Mouse (Mus musculus) hindbrain, embryonic 10.5 days (tissue): ENCODE measurements around the gene Tas2r113. TPM values are rescaled to one million over a fixed set of nuclear protein-coding genes. Genes with fewer than 3 reads are reported as not detected.
"Not testable (repeated sequence)": the region's sequence is repeated elsewhere in the genome, so short reads cannot be mapped to it uniquely, and the experiment has no call there.

Experiments
- DNase-seq: peaks from one replicate; pipeline ENCODE4 v3.0.0-alpha.2; 2017; ENCODE audit warnings: low spot score
- H3K27ac ChIP-seq: fragments of 300-500 bp; sonication (generic); 2 replicates; pipeline ENCODE4 v1.5.1; 2016; ENCODE audit warnings: mild to moderate bottlenecking, moderate library complexity
- H3K27me3 ChIP-seq: fragments of 300-500 bp; sonication (generic); 2 replicates; pipeline ENCODE4 v1.6.1; 2016; ENCODE audit warnings: mild to moderate bottlenecking; ENCODE audit not compliant: poor library complexity, insufficient read depth, severe bottlenecking
- H3K36me3 ChIP-seq: fragments of 300-500 bp; sonication (generic); 2 replicates; pipeline ENCODE4 v1.6.1; 2016; ENCODE audit warnings: mild to moderate bottlenecking, moderate library complexity
- H3K4me1 ChIP-seq: fragments of 300-500 bp; sonication (generic); replicated peaks from 2 replicates; pipeline ENCODE4 v1.6.1; 2016; ENCODE audit warnings: mild to moderate bottlenecking
- H3K4me3 ChIP-seq: fragments of 300-500 bp; sonication (generic); 2 replicates; pipeline ENCODE4 v1.5.1; 2016; ENCODE audit warnings: mild to moderate bottlenecking, moderate library complexity
- H3K9me3 ChIP-seq: fragments of 300-500 bp; sonication (generic); 2 replicates; pipeline ENCODE4 v1.6.1; 2016; ENCODE audit warnings: mild to moderate bottlenecking, moderate library complexity
- WGBS: fragments of 180-500 bp; shearing (Covaris S2); methylation state at CpG from one replicate; pipeline ENCODE4 v1.1.7; 2016; 5-methylcytosine and 5-hydroxymethylcytosine counted together
- polyA plus RNA-seq: library from polyadenylated mRNA; unstranded; fragments of >200 nt; fragmentation: Nextera tagmentation; extraction: Ambion mirVana; gene quantifications from 2 replicates; pipeline ENCODE4 v1.2.1, GENCODE M21; 2016

Tas2r113 gene
- polyA plus RNA-seq, result not detected in 2 replicates

DNA sequence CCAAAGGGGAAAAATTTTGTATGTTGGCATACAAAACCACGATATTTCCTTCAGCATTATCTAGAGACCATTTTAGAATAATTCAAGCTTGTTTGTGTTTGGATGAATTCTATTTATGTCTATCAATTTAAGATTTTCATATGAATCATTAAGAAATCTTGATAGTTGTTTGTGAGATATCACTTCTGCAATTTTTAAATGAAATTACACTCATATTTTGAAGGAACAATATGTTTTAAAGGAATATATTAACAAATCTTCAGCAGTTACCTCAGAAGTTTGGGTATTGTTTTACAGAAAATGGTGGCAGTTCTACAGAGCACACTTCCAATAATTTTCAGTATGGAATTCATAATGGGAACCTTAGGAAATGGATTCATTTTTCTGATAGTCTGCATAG lies at the start of gene Tas2r113:
TSS of gene Tas2r113 (plus strand) at position 301 of the 400 bp plus-strand sequence.
- no peak for DNase-seq
- H3K4me3 ChIP-seq, result no peak within 1 kb of the TSS
- WGBS, result 81% methylated on average over 1 of the region's 1 CpGs
- no peak within 1 kb of the TSS for H3K27ac ChIP-seq
- no peaks in the 10 kb centered on the region for H3K36me3 ChIP-seq
- no peaks in the 10 kb centered on the region for H3K27me3 ChIP-seq
- H3K9me3 ChIP-seq, result no peaks in the 10 kb centered on the region
- no peaks in the 10 kb centered on the region for H3K4me1 ChIP-seq

DNA sequence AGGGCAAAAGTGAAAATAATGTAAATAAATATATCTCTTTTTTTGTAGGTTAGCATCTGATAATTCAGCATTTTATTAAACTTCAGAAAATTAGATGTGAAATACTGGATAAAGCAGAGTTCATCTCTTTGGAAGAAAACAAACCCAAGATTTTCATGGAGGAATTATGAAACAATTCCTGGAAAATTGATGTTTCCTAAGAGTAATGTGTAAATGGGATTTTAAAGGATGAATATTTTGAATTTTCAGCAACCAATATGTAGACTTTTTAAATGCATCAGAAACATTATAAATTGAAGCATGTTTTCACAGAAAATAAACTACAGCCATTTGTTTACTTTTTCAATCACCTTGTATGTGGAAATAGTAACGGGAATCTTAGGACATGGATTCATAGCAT lies 46.0 kb upstream of the Tas2r113 start, which contains the start of gene Tas2r123:
TSS of gene Tas2r123 (plus strand) at position 301 of the 400 bp plus-strand sequence.
- H3K27ac ChIP-seq, result no peak within 1 kb of the TSS
- no peak for DNase-seq
- 81% methylated on average over 1 of the region's 1 CpGs for WGBS
- no peaks in the 10 kb centered on the region for H3K27me3 ChIP-seq
- no peak within 1 kb of the TSS for H3K4me3 ChIP-seq
- H3K9me3 ChIP-seq, result no peaks in the 10 kb centered on the region
- H3K4me1 ChIP-seq, result no peaks in the 10 kb centered on the region
- no peaks in the 10 kb centered on the region for H3K36me3 ChIP-seq

DNA sequence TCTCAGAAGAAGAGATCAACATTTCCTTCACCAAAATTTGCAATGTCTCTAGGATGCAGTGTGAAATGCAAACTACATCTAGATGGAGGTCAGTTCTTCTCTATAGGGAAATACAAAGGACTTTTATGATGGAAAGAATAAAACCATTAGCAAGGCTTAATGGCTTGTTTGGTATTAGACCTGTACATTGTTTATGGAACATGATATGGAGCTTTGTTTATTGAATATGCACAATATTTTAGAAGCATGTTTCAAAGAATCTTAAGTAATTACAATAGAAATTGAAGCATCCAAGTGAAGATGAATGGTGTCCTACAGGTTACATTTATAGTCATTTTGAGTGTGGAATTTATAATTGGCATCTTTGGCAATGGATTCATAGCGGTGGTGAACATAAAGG lies 37.7 kb upstream of the Tas2r113 start, which contains the start of gene Tas2r116:
TSS of gene Tas2r116 (plus strand) at position 301 of the 400 bp plus-strand sequence.
- DNase-seq, result no peak
- Histone ChIP-seq H3K36me3 (no peaks in the 10 kb centered on the region), H3K27me3 (no peaks in the 10 kb centered on the region), H3K4me1 (no peaks in the 10 kb centered on the region), H3K27ac (no peak within 1 kb of the TSS), H3K9me3 (no peaks in the 10 kb centered on the region), H3K4me3 (no peak within 1 kb of the TSS)
- 93% methylated on average over 1 of the region's 1 CpGs for WGBS

DNA sequence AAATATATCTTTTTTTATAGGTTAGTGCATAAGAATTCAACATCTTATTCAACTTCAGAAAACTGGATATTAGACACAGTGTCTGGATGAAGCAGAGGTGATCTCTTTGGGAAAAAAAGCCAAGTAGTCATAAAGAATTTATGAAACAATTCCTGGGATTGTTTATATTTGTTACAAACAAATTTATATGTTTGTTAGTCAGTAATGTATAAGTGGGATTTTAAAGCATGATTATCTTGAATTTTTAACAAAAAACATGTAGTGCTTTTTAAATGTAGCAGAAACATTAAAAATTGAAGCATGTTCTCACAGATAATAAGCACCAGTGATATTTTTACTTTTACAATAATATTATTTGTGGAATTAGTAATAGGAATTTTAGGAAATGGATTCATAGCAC lies 25.1 kb upstream of the Tas2r113 start, which contains the start of gene Tas2r110:
TSS of gene Tas2r110 (plus strand) at position 301 of the 400 bp plus-strand sequence.
- no peaks in the 10 kb centered on the region for H3K9me3 ChIP-seq
- H3K27ac ChIP-seq, result no peak within 1 kb of the TSS
- H3K4me1 ChIP-seq, result no peaks in the 10 kb centered on the region
- no peak within 1 kb of the TSS for H3K4me3 ChIP-seq
- H3K27me3 ChIP-seq, result no peaks in the 10 kb centered on the region
- H3K36me3 ChIP-seq, result no peaks in the 10 kb centered on the region
- DNase-seq, result no peak

- Histone ChIP-seq H3K27ac (no peak within 1 kb of the TSS), H3K4me1 (no peaks in the 10 kb centered on the region), H3K36me3 (no peaks in the 10 kb centered on the region), H3K4me3 (no peak within 1 kb of the TSS), H3K27me3 (no peaks in the 10 kb centered on the region), H3K9me3 (no peaks in the 10 kb centered on the region)
- DNase-seq, result no peak
- 89% methylated on average over 3 of the region's 3 CpGs for WGBS
These were observed 16.5 kb downstream of the Tas2r113 start, which contains the start of gene Tas2r125 for GRCm38 (mm10) chr6:132909351-132909750. Tas2r125 (plus strand) TSS chr6:132909651.

DNA sequence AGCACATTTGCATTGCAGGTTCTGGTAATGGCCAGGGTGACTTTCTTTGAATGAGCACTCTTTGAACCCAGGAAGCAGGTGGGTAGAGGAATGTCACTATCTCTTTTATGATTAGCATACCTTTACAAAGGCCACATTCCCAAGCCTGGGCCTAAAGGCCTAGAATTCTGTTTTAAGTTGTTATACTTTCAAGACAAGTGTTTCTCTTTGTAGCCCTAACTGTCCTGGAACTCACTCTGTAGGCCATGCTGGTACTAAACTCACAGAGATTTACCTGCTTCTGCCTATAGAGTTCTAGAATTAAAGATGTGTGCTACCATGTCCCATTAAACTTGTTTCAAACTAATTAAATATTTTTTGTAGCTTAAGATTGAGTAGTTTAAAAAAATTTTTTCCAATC lies 48.6 kb downstream of the Tas2r113 start:
- H3K4me3 ChIP-seq, H3K27me3 ChIP-seq, DNase-seq, H3K27ac ChIP-seq, H3K4me1 ChIP-seq, H3K9me3 ChIP-seq, H3K36me3 ChIP-seq: not testable (repeated sequence)

Other genes with a start within 250 kb of the Tas2r113 start
- not detected in 2 replicates for gene A630073D07Rik, start 241.5 kb upstream of the Tas2r113 start, polyA plus RNA-seq
- gene Tas2r120, start 236.1 kb upstream of the Tas2r113 start, polyA plus RNA-seq, result not detected in 2 replicates
- not detected in 2 replicates for gene Tas2r121, start 192.0 kb upstream of the Tas2r113 start, polyA plus RNA-seq
- gene Tas2r122, start 181.1 kb upstream of the Tas2r113 start, polyA plus RNA-seq, result not detected in 2 replicates
- not detected in 2 replicates for gene Tas2r115, start 155.0 kb upstream of the Tas2r113 start, polyA plus RNA-seq
- not detected in 2 replicates for gene Tas2r124, start 138.3 kb upstream of the Tas2r113 start, polyA plus RNA-seq
- gene Tas2r102, start 130.9 kb upstream of the Tas2r113 start, polyA plus RNA-seq, result not detected in 2 replicates
- gene Tas2r136, start 114.8 kb upstream of the Tas2r113 start, polyA plus RNA-seq, result not detected in 2 replicates
- not detected in 2 replicates for gene Tas2r117, start 90.2 kb upstream of the Tas2r113 start, polyA plus RNA-seq
- gene Tas2r123, start 45.9 kb upstream of the Tas2r113 start, polyA plus RNA-seq, result not detected in 2 replicates
- gene Tas2r116, start 37.6 kb upstream of the Tas2r113 start, polyA plus RNA-seq, result not detected in 2 replicates
- not detected in 2 replicates for gene Tas2r110, start 25.0 kb upstream of the Tas2r113 start, polyA plus RNA-seq
- gene Tas2r125, start 16.6 kb downstream of the Tas2r113 start, polyA plus RNA-seq, result not detected in 2 replicates
- not detected in 2 replicates for gene Tas2r129, start 58.1 kb downstream of the Tas2r113 start, polyA plus RNA-seq
- gene Tas2r131, start 64.9 kb downstream of the Tas2r113 start, polyA plus RNA-seq, result not detected in 2 replicates
- gene Tas2r109, start 88.0 kb downstream of the Tas2r113 start, polyA plus RNA-seq, result not detected in 2 replicates
- not detected in 2 replicates for gene Tas2r103, start 144.1 kb downstream of the Tas2r113 start, polyA plus RNA-seq
- gene Tas2r140, start 162.8 kb downstream of the Tas2r113 start, polyA plus RNA-seq, result not detected in 2 replicates
- gene Smim10l1, start 211.9 kb downstream of the Tas2r113 start, polyA plus RNA-seq, result 72.9 and 73.8 TPM in 2 replicates